Mouse (Mus musculus): ENCODE measurements around the gene Etv4.

DNA sequence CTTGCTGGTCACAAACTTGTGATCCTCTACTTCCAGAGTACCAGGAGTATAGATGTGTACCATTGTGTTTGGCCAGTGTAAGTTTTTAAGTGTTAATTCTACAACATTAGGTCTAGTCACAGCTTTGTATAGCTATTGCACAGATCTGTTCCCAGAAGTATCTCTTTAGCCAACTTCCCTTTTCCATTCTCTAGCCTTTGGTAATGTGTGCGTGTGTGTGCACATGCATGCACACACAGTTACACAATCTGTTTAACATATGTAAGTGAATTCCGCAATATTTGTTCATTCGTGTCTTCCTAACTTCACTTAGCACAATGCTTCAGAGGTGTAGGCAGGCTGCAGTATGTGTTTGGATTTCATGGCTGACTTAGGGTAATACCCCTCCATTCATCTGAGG, 25.6 kb downstream of the Etv4 start:
- TF ChIP-seq CTCF (IDR thresholded peaks at IDR 0.05; ENCODE audit: low read depth): no peak
- no peak for TF ChIP-seq EP300 (optimal IDR thresholded peaks at IDR 0.05)
